In genomic region chr12:69363110-69363509, GRCm38 (mm10) we compare ENCODE assay signal across 8 mouse cellular contexts. TPM values are rescaled to one million over a fixed set of nuclear protein-coding genes. Genes with fewer than 3 reads are reported as not detected.
A peak's percentile ranks its signal among the peaks of the same experiment; 100 is the strongest.
DNase-seq lines count a peak whose midpoint lies in the region; ATAC-seq and TF ChIP-seq lines count a peak whose summit lies in the region.
"Not testable (repeated sequence)": the region's sequence is repeated elsewhere in the genome, so short reads cannot be mapped to it uniquely, and the experiment has no call there.

No protein-coding gene starts in this region.

- in situ Hi-C loops in CH12.LX (cut with MboI; ENCODE audit: low pct_ligation_motif_present, low pct_unique_long_range_greater_than_20kb, low sequenced_read_pairs): not testable (repeated sequence)

- H3K4me3 ChIP-seq in CH12.LX (replicated peaks in 1 of 3; ENCODE audit: low read depth in 2 of 3, low read length in 2 of 3, poor library complexity in 1 of 3) (peak overlapping the region in 2 of 3 experiments; percentile 63 to 67), MEL (ENCODE audit: control insufficient read depth in 1 of 2, insufficient read depth in 1 of 2, low read depth in 2 of 2, low read length in 2 of 2) (peak overlapping the region in 1 of 2 experiments; percentile 84; a peak in 1 of 4 replicates)
- not testable (repeated sequence) for H3K4me3 ChIP-seq in ES-Bruce4 (ENCODE audit: low read depth, low read length); liver, embryonic 15.5 days (replicated peaks)
- peak overlapping the region; percentile 81 for H3K4me3 ChIP-seq in erythroblast, embryonic 14.5 days (replicated peaks)
- 0 out of 2 replicates have a peak overlapping the region, but pooled peaks have one; percentile 62 for H3K4me3 ChIP-seq in liver, embryonic 12.5 days
- H3K4me3 ChIP-seq in megakaryocyte, embryonic 14.5 days (replicated peaks): peak overlapping the region; percentile 93
- peak overlapping the region; percentile 61 for H3K4me3 ChIP-seq in testis, adult 2 months (ENCODE audit: control insufficient read depth, low read depth, low read length)

- not testable (repeated sequence) for H3K36me3 ChIP-seq in CH12.LX (replicated peaks in 1 of 2; ENCODE audit: control insufficient read depth in 1 of 2, insufficient read depth in 1 of 2, low read length in 1 of 2); ES-Bruce4 (ENCODE audit: control insufficient read depth, insufficient read depth, low read length, poor library complexity, severe bottlenecking); erythroblast, embryonic 14.5 days (ENCODE audit: control insufficient read depth); liver, embryonic 12.5 days; liver, embryonic 15.5 days (replicated peaks); megakaryocyte, embryonic 14.5 days (replicated peaks; ENCODE audit: low read length); testis, adult 2 months (ENCODE audit: control insufficient read depth, insufficient read depth, low read length)
- H3K36me3 ChIP-seq in MEL (ENCODE audit: control insufficient read depth in 1 of 2, insufficient read depth in 2 of 2, low read length in 2 of 2): peaks cover 0 to 14% of the 10 kb centered on the region in 2 experiments; a peak in 2 of 4 replicates

- WGBS in liver, embryonic 12.5 days (ENCODE audit: insufficient replicate concordance): 82% methylated on average over 7 of the region's 7 CpGs
- 87% methylated on average over 7 of the region's 7 CpGs for WGBS in liver, embryonic 15.5 days (ENCODE audit: insufficient replicate concordance)

- not testable (repeated sequence) for H3K9me3 ChIP-seq in CH12.LX (replicated peaks; ENCODE audit: low read length); ES-Bruce4 (replicated peaks; ENCODE audit: control insufficient read depth, insufficient read depth, low read length, poor library complexity, severe bottlenecking); MEL (replicated peaks; ENCODE audit: insufficient read depth, low read length); erythroblast, embryonic 14.5 days (ENCODE audit: control insufficient read depth, low read length); liver, embryonic 12.5 days (replicated peaks); liver, embryonic 15.5 days (replicated peaks); megakaryocyte, embryonic 14.5 days

- H3K27ac ChIP-seq in CH12.LX (ENCODE audit: insufficient read depth, low read depth): 0 out of 2 replicates have a peak overlapping the region, but pooled peaks have one; percentile 47
- peak overlapping the region; percentile 28; the same call in 1 of the 2 replicates for H3K27ac ChIP-seq in ES-Bruce4 (ENCODE audit: insufficient read depth, low read length)
- H3K27ac ChIP-seq in MEL (ENCODE audit: control insufficient read depth, low read depth, low read length); testis, adult 2 months (ENCODE audit: control insufficient read depth, insufficient read depth, low read depth, low read length): not testable (repeated sequence)
- peak overlapping the region; percentile 92 for H3K27ac ChIP-seq in liver, embryonic 12.5 days
- H3K27ac ChIP-seq in liver, embryonic 15.5 days (replicated peaks): peak overlapping the region; percentile 98; the same call in 1 of the 2 replicates

- TF ChIP-seq RAD21 in CH12.LX (IDR thresholded peaks at IDR 0.05; ENCODE audit: low read depth, low read length); MEL (IDR thresholded peaks at IDR 0.05; ENCODE audit: low read depth, low read length): not testable (repeated sequence)

- peak overlapping the region; percentile 45; the same call in 1 of the 2 replicates for H3K4me2 ChIP-seq in CH12.LX (ENCODE audit: insufficient read depth, low read depth, poor library complexity, severe bottlenecking)
- peak overlapping the region; percentile 87 for H3K4me2 ChIP-seq in liver, embryonic 12.5 days
- H3K4me2 ChIP-seq in liver, embryonic 15.5 days: peak overlapping the region; percentile 86; the same call in 1 of the 2 replicates

- H3K79me2 ChIP-seq in CH12.LX (replicated peaks; ENCODE audit: control insufficient read depth, extremely low read depth, insufficient read depth, poor library complexity, severe bottlenecking); MEL (ENCODE audit: control insufficient read depth, insufficient read depth, low read length, poor library complexity): not testable (repeated sequence)

- TF ChIP-seq EP300 in CH12.LX (IDR thresholded peaks at IDR 0.05; ENCODE audit: low read length); ES-Bruce4 (IDR thresholded peaks at IDR 0.05; ENCODE audit: insufficient read depth, low read depth, low read length); MEL (IDR thresholded peaks at IDR 0.05; ENCODE audit: low read depth in 1 of 2, low read length in 2 of 2): not testable (repeated sequence)

- DNase-seq in CH12.LX (ENCODE audit: extremely low read depth); MEL (ENCODE audit: low read depth, low spot score): not testable (repeated sequence)

- H3K4me1 ChIP-seq in CH12.LX (ENCODE audit: control insufficient read depth in 1 of 2, insufficient read depth in 2 of 2): peaks cover 0 to 31% of the 10 kb centered on the region in 2 experiments; a peak in 2 of 4 replicates
- H3K4me1 ChIP-seq in ES-Bruce4 (ENCODE audit: control insufficient read depth, insufficient read depth, low read length); MEL (ENCODE audit: control insufficient read depth in 1 of 2, insufficient read depth in 2 of 2, low read length in 2 of 2); testis, adult 2 months (ENCODE audit: control insufficient read depth, insufficient read depth, low read length): not testable (repeated sequence)
- peaks cover 50% of the 10 kb centered on the region for H3K4me1 ChIP-seq in erythroblast, embryonic 14.5 days (ENCODE audit: control insufficient read depth)
- peaks cover 30% of the 10 kb centered on the region for H3K4me1 ChIP-seq in liver, embryonic 12.5 days
- H3K4me1 ChIP-seq in liver, embryonic 15.5 days (replicated peaks): peaks cover 45% of the 10 kb centered on the region
- H3K4me1 ChIP-seq in megakaryocyte, embryonic 14.5 days: peaks cover 30% of the 10 kb centered on the region

- not testable (repeated sequence) for ATAC-seq in liver, embryonic 12.5 days; liver, embryonic 15.5 days (ENCODE audit: insufficient read depth)

- peak overlapping the region; percentile 59; the same call in 1 of the 2 replicates for H3K9ac ChIP-seq in CH12.LX (ENCODE audit: insufficient read depth, low read depth)
- H3K9ac ChIP-seq in ES-Bruce4 (ENCODE audit: low read depth, poor library complexity, severe bottlenecking): peak overlapping the region; percentile 91
- peak overlapping the region; percentile 91; the same call in 1 of the 2 replicates for H3K9ac ChIP-seq in MEL (ENCODE audit: control insufficient read depth, low read depth, low read length, poor library complexity, severe bottlenecking)
- H3K9ac ChIP-seq in liver, embryonic 12.5 days; liver, embryonic 15.5 days: not testable (repeated sequence)

- TF ChIP-seq POLR2A in CH12.LX (IDR thresholded peaks at IDR 0.05; ENCODE audit: low read depth, low read length); ES-Bruce4 (IDR thresholded peaks at IDR 0.05; ENCODE audit: insufficient read depth, low read length); MEL (IDR thresholded peaks at IDR 0.05; ENCODE audit: control insufficient read depth in 1 of 2, insufficient read depth in 1 of 2, low read depth in 1 of 2, low read length in 2 of 2, poor library complexity in 1 of 2); testis, adult 2 months (IDR thresholded peaks at IDR 0.05; ENCODE audit: control insufficient read depth, low read depth, low read length): not testable (repeated sequence)

- not testable (repeated sequence) for TF ChIP-seq CTCF in CH12.LX (conservative IDR thresholded peaks at IDR 0.05 in 1 of 2, IDR thresholded peaks at IDR 0.05 in 1 of 2; ENCODE audit: low read depth in 2 of 2, low read length in 2 of 2); ES-Bruce4 (IDR thresholded peaks at IDR 0.05; ENCODE audit: low read depth, low read length); MEL (IDR thresholded peaks at IDR 0.05 in 2 of 3, conservative IDR thresholded peaks at IDR 0.05 in 1 of 3; ENCODE audit: control insufficient read depth in 1 of 3, insufficient read depth in 1 of 3, low read depth in 2 of 3, low read length in 3 of 3, poor library complexity in 1 of 3, severe bottlenecking in 1 of 3); testis, adult 2 months (IDR thresholded peaks at IDR 0.05; ENCODE audit: control insufficient read depth, insufficient read depth, insufficient replicate concordance, low read depth, low read length)

- dilution Hi-C loops in CH12.LX (cut with MboI; ENCODE audit: extremely low pct_ligation_motif_present, extremely low pct_unique_long_range_greater_than_20kb, low sequenced_read_pairs): not testable (repeated sequence)

- H3K27me3 ChIP-seq in CH12.LX (replicated peaks); ES-Bruce4 (ENCODE audit: control insufficient read depth, insufficient read depth, low read length, poor library complexity, severe bottlenecking); MEL (ENCODE audit: control insufficient read depth in 1 of 2, insufficient read depth in 2 of 2, low read length in 2 of 2); erythroblast, embryonic 14.5 days (ENCODE audit: control insufficient read depth); liver, embryonic 12.5 days (replicated peaks); liver, embryonic 15.5 days; megakaryocyte, embryonic 14.5 days (replicated peaks); testis, adult 2 months (ENCODE audit: control insufficient read depth, insufficient read depth, low read length): not testable (repeated sequence)

RNA-seq across cellular contexts. Expression of gene Nemf, which starts 6.1 kb away (rescaled TPM):
- 34.3 and 37.5 TPM in 2 replicates for total RNA-seq in CH12.LX (2012; rRNA removed)
- 56.6 and 71.0 TPM in 2 replicates for total RNA-seq in CH12.LX (2014; rRNA removed)
- polyA plus RNA-seq in CH12.LX (2012; ENCODE audit: insufficient read length, low read depth): 44.9 and 54.7 TPM in 2 replicates
- polyA plus RNA-seq in ES-Bruce4 (2011; ENCODE audit: insufficient read depth, insufficient read length, low read depth, missing spikeins): 75.0 and 79.1 TPM in 2 replicates
- 32.1 and 33.4 TPM in 2 replicates for total RNA-seq in MEL (2012; rRNA removed)
- 10 to 100 TPM in 1 of 2 experiments, not detected in 1; 30.2 TPM for polyA plus RNA-seq in MEL (2012; ENCODE audit: insufficient read depth in 1 of 2, insufficient read length in 2 of 2, low read depth in 1 of 2, low replicate concordance in 2 of 2, missing spikeins in 1 of 2)
- polyA plus RNA-seq in erythroblast, embryonic 14.5 days (2012): 0.12 and 0.79 TPM in 2 replicates
- 56.5 and 57.3 TPM in 2 replicates for polyA plus RNA-seq in liver, embryonic 12.5 days (2016; fragmentation: Nextera tagmentation; extraction: Ambion mirVana)
- polyA plus RNA-seq in liver, embryonic 15.5 days (2015; fragmentation: Nextera tagmentation; extraction: Ambion mirVana): 33.1 and 35.3 TPM in 2 replicates
- 1.4 and 3.2 TPM in 2 replicates for polyA plus RNA-seq in megakaryocyte, embryonic 14.5 days (2012; ENCODE audit: insufficient read depth, low replicate concordance)
- polyA plus RNA-seq in testis, adult 2 months (2012; rRNA removed): 6.2 and 9.2 TPM in 2 replicates

RNA-seq across cellular contexts. Expression of gene Arf6, which starts 8.8 kb away (rescaled TPM):
- total RNA-seq in CH12.LX (2012; rRNA removed) (273 and 312 TPM in 2 replicates), CH12.LX (2014; rRNA removed) (308 and 375 TPM in 2 replicates), MEL (2012; rRNA removed) (132 and 140 TPM in 2 replicates)
- polyA plus RNA-seq in CH12.LX (2012; ENCODE audit: insufficient read length, low read depth) (224 and 258 TPM in 2 replicates), ES-Bruce4 (2011; ENCODE audit: insufficient read depth, insufficient read length, low read depth, missing spikeins) (78.0 and 86.6 TPM in 2 replicates), MEL (2012; ENCODE audit: insufficient read depth in 1 of 2, insufficient read length in 2 of 2, low read depth in 1 of 2, low replicate concordance in 2 of 2, missing spikeins in 1 of 2) (100 to 1,000 TPM; 181 to 192 TPM)
- 24.7 and 27.9 TPM in 2 replicates for polyA plus RNA-seq in erythroblast, embryonic 14.5 days (2012)
- polyA plus RNA-seq in liver, embryonic 12.5 days (2016; fragmentation: Nextera tagmentation; extraction: Ambion mirVana): 81.1 and 83.3 TPM in 2 replicates
- polyA plus RNA-seq in liver, embryonic 15.5 days (2015; fragmentation: Nextera tagmentation; extraction: Ambion mirVana): 33.0 and 33.3 TPM in 2 replicates
- polyA plus RNA-seq in megakaryocyte, embryonic 14.5 days (2012; ENCODE audit: insufficient read depth, low replicate concordance): 211 and 251 TPM in 2 replicates
- polyA plus RNA-seq in testis, adult 2 months (2012; rRNA removed): 32.4 and 37.2 TPM in 2 replicates

RNA-seq across cellular contexts. Expression of gene Gm9887, which starts 9.1 kb away (rescaled TPM):
- total RNA-seq in CH12.LX (2012; rRNA removed) (4.3 TPM in 2 replicates), CH12.LX (2014; rRNA removed) (not detected in 2 replicates), MEL (2012; rRNA removed) (0.69 and 1.7 TPM in 2 replicates)
- polyA plus RNA-seq in CH12.LX (2012; ENCODE audit: insufficient read length, low read depth) (3.4 and 4.3 TPM in 2 replicates), ES-Bruce4 (2011; ENCODE audit: insufficient read depth, insufficient read length, low read depth, missing spikeins) (not detected in 2 replicates), MEL (2012; ENCODE audit: insufficient read depth in 1 of 2, insufficient read length in 2 of 2, low read depth in 1 of 2, low replicate concordance in 2 of 2, missing spikeins in 1 of 2) (1 to 10 TPM in 1 of 2 experiments, not detected in 1; 4.9 TPM)
- polyA plus RNA-seq in erythroblast, embryonic 14.5 days (2012): 0.23 and 0.28 TPM in 2 replicates
- 2.1 and 2.3 TPM in 2 replicates for polyA plus RNA-seq in liver, embryonic 12.5 days (2016; fragmentation: Nextera tagmentation; extraction: Ambion mirVana)
- polyA plus RNA-seq in liver, embryonic 15.5 days (2015; fragmentation: Nextera tagmentation; extraction: Ambion mirVana): 0.56 and 1.2 TPM in 2 replicates
- polyA plus RNA-seq in megakaryocyte, embryonic 14.5 days (2012; ENCODE audit: insufficient read depth, low replicate concordance): 3.3 and 4.8 TPM in 2 replicates
- polyA plus RNA-seq in testis, adult 2 months (2012; rRNA removed): 26.1 and 49.9 TPM in 2 replicates
